Mouse (Mus musculus) liver, embryonic 13.5 days (tissue): ENCODE data around the gene Emc6. TPM values are rescaled to one million over a fixed set of nuclear protein-coding genes. Genes with fewer than 3 reads are reported as not detected.

Source experiments
- ATAC-seq: fragments of 200-750 bp; cut with Nextera tagmentation; 2 replicates; pipeline ENCODE4 v1.8.0; 2017; ENCODE audit warnings: low read depth, mild to moderate bottlenecking, moderate number of reproducible peaks, moderate library complexity
- DNase-seq: peaks from one replicate; pipeline ENCODE4 v3.0.0; 2022
- H3K27ac ChIP-seq: fragments of 300-500 bp; sonication (generic); 2 replicates; pipeline ENCODE4 v1.5.1; 2015; ENCODE audit warnings: moderate library complexity, mild to moderate bottlenecking, inconsistent platforms
- H3K27me3 ChIP-seq: fragments of 300-500 bp; sonication (generic); 2 replicates; pipeline ENCODE4 v1.6.1; 2015; ENCODE audit warnings: mild to moderate bottlenecking, inconsistent platforms
- H3K36me3 ChIP-seq: fragments of 300-500 bp; sonication (generic); 2 replicates; pipeline ENCODE4 v1.6.1; 2015; ENCODE audit warnings: mild to moderate bottlenecking, inconsistent platforms
- H3K4me1 ChIP-seq: fragments of 300-500 bp; sonication (generic); replicated peaks from 2 replicates; pipeline ENCODE4 v1.6.1; 2015; ENCODE audit warnings: inconsistent platforms
- H3K4me2 ChIP-seq: fragments of 300-500 bp; sonication (generic); 2 replicates; pipeline ENCODE4 v1.6.1; 2015; ENCODE audit warnings: inconsistent platforms, mild to moderate bottlenecking, moderate library complexity
- H3K4me3 ChIP-seq: fragments of 300-500 bp; sonication (generic); replicated peaks from 2 replicates; pipeline ENCODE4 v1.5.1; 2015; ENCODE audit warnings: mild to moderate bottlenecking, inconsistent platforms
- H3K9ac ChIP-seq: fragments of 300-500 bp; sonication (generic); 2 replicates; pipeline ENCODE4 v1.6.1; 2015; ENCODE audit warnings: mild to moderate bottlenecking, inconsistent platforms
- H3K9me3 ChIP-seq: fragments of 300-500 bp; sonication (generic); replicated peaks from 2 replicates; pipeline ENCODE4 v1.6.1; 2016; ENCODE audit warnings: inconsistent platforms
- WGBS: fragments of 180-500 bp; shearing (Covaris S2); methylation state at CpG from one replicate; pipeline ENCODE4 v1.1.7; 2015; ENCODE audit not compliant: insufficient replicate concordance; 5-methylcytosine and 5-hydroxymethylcytosine counted together
- polyA plus RNA-seq: library from polyadenylated mRNA; unstranded; fragments of >200 nt; fragmentation: Nextera tagmentation; extraction: Ambion mirVana; gene quantifications from 2 replicates; pipeline ENCODE4 v1.2.1, GENCODE M21; 2015

The Emc6 gene
- polyA plus RNA-seq, 1 experiment from 2014 or later = 98.5 TPM

DNA sequence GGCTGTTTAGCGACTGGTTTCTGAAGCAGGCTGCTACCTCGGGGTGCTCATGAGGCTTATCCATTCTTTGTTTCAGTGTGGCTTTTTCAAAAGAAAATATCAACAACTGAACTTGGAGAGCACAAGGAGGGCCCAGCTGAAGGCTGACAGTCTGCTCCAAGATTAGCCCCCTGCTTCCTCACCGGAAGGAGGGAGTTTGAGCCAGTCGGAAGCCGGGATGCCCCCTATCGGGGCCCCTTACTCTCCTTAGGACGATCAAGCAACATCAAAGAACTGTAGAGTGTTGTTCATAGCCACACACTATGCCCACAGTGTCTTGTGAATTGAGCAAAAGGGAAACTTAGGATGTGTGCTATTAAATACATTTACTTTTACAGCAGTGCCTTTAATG, 29.9 kb downstream of the Emc6 start:
- 43% methylated on average over 7 of the region's 7 CpGs for WGBS
- Histone ChIP-seq H3K27me3 (no peaks in the 10 kb centered on the region), H3K4me3 (no peak overlapping the region)

DNA sequence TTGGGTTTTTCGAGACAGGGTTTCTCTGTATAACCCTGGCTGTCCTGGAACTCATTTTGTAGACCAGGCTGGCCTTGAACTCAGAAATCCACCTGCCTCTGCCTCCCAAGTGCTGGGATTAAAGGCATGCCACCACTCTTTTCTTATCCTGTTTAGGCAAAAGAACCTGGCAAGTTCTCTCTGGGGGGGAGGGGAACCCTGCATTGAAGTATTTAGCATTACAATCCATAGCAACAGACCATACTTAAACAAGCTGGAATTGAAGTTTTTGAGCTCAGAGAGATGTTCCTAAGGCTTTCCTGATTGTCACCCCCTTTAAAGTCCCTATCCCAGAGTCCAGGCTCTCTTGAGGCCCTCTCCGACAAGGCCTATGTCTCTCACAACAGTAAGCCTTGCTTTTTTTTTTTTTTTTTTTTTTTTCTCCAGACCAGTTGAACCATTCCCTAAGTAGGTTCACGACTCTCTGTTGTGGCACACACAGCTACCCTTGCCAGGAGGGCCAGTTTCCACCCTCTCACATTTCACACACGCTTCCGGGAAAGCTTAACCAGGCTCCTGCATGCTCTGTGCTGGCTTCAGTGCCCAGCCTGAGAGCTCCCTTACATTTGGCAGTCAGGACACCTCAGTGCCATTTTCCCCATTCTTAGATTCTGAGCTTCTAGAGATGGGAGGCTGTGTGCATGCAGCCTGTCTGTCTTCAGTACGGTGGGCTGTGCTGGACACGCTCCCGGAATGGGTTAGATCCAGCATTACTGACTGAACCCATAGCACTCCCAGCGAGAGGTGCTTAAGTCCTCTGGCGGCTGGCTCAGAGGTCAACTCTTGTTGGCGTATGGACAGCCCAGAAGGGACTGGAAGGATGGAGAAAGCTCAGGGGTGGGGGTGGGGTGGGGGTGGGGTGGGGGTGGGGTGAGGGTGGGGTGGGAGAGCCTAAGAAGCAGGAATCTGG, 30.5 kb downstream of the Emc6 start:
- Histone ChIP-seq H3K4me3 (no peak overlapping the region), H3K36me3 (no peaks in the 10 kb centered on the region), H3K27me3 (no peaks in the 10 kb centered on the region), H3K4me1 (0 out of 2 replicates have a peak, but pooled peaks cover 2% of the 10 kb centered on the region), H3K4me2 (no peak overlapping the region), H3K9ac (no peak overlapping the region), H3K9me3 (no peaks in the 10 kb centered on the region), H3K27ac (no peak overlapping the region)
- ATAC-seq (no peak), DNase-seq (no peak)
- WGBS = 64% methylated on average over 11 of the region's 11 CpGs

More for the DNA sequence above, 29.9 kb downstream of the Emc6 start:
- DNase-seq = no peak
- no peaks in the 10 kb centered on the region for H3K36me3 ChIP-seq
- 0 out of 2 replicates have a peak, but pooled peaks cover 2% of the 10 kb centered on the region for H3K4me1 ChIP-seq
- H3K9me3 ChIP-seq = no peaks in the 10 kb centered on the region
- no peak overlapping the region for H3K9ac ChIP-seq
- H3K4me2 ChIP-seq = no peak overlapping the region
- no peak for ATAC-seq
- H3K27ac ChIP-seq = no peak overlapping the region

DNA sequence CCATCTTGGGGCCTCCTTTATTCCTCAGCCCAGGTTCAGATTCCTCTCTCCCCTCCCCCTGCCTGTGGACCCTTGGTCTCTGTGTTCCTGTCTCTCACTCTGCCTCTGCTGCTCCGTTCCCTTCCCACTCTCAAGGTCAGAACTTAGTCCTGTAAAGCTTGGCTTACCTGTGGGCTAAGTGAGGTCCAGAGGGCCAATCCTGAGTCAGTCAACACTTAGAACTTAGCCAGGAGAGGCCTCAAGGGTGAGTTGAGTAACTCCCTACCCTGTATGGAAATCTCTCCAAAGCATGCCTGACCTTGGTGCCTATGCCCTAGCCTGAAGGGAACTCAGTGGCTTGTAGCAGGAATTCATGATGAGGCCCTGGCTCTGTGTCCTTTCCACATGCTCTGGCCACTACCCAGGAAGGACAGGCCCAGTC, 32.6 kb downstream of the Emc6 start:
- WGBS = 65% methylated on average over 1 of the region's 1 CpGs
- DNase-seq = no peak

DNA sequence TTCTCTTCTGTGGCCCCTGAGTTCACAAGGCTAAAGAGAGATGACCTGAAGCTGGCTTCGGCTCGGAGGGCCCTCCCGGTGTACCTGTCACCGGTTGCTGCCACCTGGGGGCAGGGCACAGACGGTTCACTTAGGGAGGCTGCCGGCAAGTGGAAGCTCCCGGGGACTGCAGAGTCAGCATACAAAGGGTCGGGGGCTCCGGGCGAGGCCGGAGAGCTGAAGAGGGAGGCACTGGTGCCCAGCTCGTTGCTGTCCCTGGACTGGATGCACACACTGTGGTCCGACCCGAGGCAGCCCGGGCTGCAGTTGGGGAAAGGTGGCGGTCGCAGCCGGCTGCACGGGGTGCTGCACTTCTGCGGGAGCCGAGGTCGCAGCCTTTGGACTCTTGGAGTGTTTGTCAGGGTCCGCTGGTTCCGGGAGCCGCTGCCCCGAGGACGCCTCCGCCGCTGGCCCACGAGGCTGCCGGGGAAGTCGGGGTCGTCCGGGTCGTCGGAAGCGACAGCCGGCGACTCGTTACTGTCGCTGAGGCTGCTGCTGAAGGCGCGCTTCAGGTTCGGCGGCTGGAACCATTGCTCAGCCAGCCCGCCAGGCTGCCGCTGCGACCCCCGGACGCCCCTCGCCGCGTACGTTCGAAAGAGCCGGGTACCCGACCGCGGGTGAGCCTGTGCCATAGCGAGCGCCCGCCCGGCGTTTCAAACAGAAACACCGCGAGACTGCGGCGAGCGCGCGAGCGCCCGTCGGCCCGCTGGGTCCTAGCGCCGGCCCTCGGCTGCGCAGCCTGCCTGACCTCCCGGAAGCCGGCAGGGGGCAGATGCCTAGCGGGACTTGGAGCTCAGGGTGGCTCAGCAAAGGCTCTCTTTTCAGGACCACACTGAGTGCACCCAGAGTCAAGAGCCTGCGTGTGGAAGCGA, 39.0 kb downstream of the Emc6 start, which contains the start of gene Haspin:
Gene Haspin, minus strand, starts transcription at position 704 of the 911 bp plus-strand sequence.
- H3K4me1 ChIP-seq = peaks cover 47% of the 10 kb centered on the region
- no peaks in the 10 kb centered on the region for H3K9me3 ChIP-seq
- H3K27ac ChIP-seq = peak within 1 kb of the TSS; percentile 81
- H3K4me2 ChIP-seq = peak within 1 kb of the TSS; percentile 89
- H3K9ac ChIP-seq = peak within 1 kb of the TSS; percentile 98
- DNase-seq = peak; percentile 88
- H3K27me3 ChIP-seq = no peaks in the 10 kb centered on the region
- peaks cover 22% of the 10 kb centered on the region for H3K36me3 ChIP-seq
- under 1% methylated on average over 83 of the region's 84 CpGs for WGBS
- ATAC-seq = peak; percentile 86
- H3K4me3 ChIP-seq = peak within 1 kb of the TSS; percentile 99

More for the DNA sequence above, 32.6 kb downstream of the Emc6 start:
- H3K4me1 ChIP-seq = 0 out of 2 replicates have a peak, but pooled peaks cover 2% of the 10 kb centered on the region
- H3K9ac ChIP-seq = no peak overlapping the region
- no peak for ATAC-seq
- no peak overlapping the region for H3K27ac ChIP-seq
- no peaks in the 10 kb centered on the region for H3K27me3 ChIP-seq
- H3K4me2 ChIP-seq = no peak overlapping the region
- H3K9me3 ChIP-seq = no peaks in the 10 kb centered on the region
- no peak overlapping the region for H3K4me3 ChIP-seq
- no peaks in the 10 kb centered on the region for H3K36me3 ChIP-seq

DNA sequence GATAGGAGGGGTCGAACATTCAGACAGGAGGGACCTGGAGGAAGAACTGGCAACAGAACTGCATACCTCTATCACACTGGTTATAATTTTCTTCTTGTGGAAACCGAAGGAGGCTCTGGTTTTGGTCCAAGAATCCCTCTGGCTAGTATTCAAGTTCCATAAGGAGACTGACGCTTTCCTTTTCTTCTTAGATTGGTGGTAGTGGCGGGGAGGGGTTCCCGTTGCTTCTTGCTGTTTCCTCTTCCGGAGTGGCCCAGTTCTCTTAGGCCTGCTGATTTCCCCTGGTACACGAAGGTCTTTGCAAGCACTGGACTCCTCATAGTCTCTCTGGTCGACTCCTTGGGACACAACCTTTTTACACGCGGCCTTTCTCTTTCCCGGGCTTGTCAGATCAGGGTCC, 39.7 kb downstream of the Emc6 start:
- WGBS = 8% methylated on average over 11 of the region's 11 CpGs
- H3K4me1 ChIP-seq = peaks cover 55% of the 10 kb centered on the region
- peaks cover 29% of the 10 kb centered on the region for H3K36me3 ChIP-seq
- peak overlapping the region; percentile 99 for H3K4me3 ChIP-seq
- H3K4me2 ChIP-seq = peak overlapping the region; percentile 89
- DNase-seq (no peak), ATAC-seq (no peak)
- H3K9ac ChIP-seq = peak overlapping the region; percentile 98
- no peaks in the 10 kb centered on the region for H3K27me3 ChIP-seq
- no peaks in the 10 kb centered on the region for H3K9me3 ChIP-seq
- peak overlapping the region; percentile 81 for H3K27ac ChIP-seq

DNA sequence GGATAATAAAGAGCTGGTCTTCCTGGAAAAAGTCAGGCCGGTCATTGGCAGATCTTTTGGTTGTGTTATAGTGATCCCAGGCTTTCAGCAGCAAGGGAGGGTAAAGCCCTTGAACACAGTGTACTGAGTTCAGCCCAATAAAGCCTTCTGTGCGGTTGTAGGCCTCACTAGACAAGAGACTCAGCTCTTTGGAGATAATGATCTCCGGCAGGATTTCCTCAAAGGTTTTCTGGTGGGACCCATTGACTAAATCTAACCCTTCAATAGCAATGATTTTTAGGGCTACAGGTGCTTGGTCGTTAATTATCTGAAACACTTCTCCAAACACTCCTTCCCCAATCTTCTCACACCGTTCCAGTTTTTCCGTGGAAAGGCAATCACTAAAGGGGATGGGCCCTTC, 40.2 kb downstream of the Emc6 start:
- peaks cover 55% of the 10 kb centered on the region for H3K4me1 ChIP-seq

DNA sequence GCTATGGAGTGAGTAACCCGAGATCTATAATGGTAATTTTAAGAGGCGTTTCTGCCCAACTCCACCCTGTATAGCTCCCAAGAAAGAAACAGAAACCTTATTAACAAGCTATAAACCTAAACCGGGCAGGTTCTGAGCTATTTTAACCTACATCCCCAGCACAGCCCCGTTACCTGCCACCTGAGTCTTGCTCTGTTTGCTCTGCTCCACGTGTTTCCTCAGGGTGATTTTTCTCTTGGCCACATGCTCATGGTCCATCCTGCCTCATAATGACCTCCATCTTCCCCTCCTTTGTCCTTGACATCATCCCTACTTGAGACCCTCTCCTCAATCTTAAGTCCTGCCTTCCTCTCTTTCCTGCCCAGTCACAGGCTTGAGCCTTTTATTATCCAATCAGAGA, 42.6 kb downstream of the Emc6 start:
- peaks cover 55% of the 10 kb centered on the region for H3K4me1 ChIP-seq
- H3K4me3 ChIP-seq = peak overlapping the region; percentile 99
- no peak overlapping the region for H3K27ac ChIP-seq
- 82% methylated on average over 5 of the region's 5 CpGs for WGBS
- peaks cover 48% of the 10 kb centered on the region for H3K36me3 ChIP-seq
- no peak for DNase-seq
- H3K4me2 ChIP-seq = peak overlapping the region; percentile 89
- no peaks in the 10 kb centered on the region for H3K9me3 ChIP-seq
- peak overlapping the region; percentile 23; the same call in 1 of the 2 replicates for H3K9ac ChIP-seq
- no peaks in the 10 kb centered on the region for H3K27me3 ChIP-seq
- no peak for ATAC-seq

More for the DNA sequence above, 40.2 kb downstream of the Emc6 start:
- peaks cover 33% of the 10 kb centered on the region for H3K36me3 ChIP-seq
- H3K9ac ChIP-seq = peak overlapping the region; percentile 98
- no peak for DNase-seq
- no peaks in the 10 kb centered on the region for H3K9me3 ChIP-seq
- H3K4me2 ChIP-seq = peak overlapping the region; percentile 89
- peak overlapping the region; percentile 99 for H3K4me3 ChIP-seq
- 42% methylated on average over 6 of the region's 6 CpGs for WGBS
- no peaks in the 10 kb centered on the region for H3K27me3 ChIP-seq
- peak overlapping the region; percentile 81; the same call in 1 of the 2 replicates for H3K27ac ChIP-seq
- ATAC-seq = no peak

DNA sequence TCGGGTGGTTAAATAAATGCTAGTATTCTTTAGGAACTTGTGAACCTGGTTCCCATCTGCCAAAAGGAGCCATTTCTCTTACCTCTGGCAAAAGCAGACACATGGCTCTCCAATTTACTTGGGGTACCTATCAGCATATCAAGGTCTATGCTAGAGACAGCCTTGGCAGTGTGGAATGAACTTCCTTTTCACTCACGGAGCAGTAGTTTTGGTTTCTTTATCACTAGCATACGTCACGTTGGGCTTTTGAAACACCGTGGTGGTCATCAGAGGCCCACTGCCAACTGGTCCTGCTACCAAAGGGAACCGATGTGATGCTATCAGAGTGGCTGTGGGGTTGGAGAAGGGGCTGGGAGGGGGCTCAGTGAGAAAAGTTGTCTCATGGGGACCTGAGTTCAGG, 43.8 kb downstream of the Emc6 start:
- no peaks in the 10 kb centered on the region for H3K9me3 ChIP-seq
- 52% methylated on average over 6 of the region's 6 CpGs for WGBS
- ATAC-seq (no peak), DNase-seq (no peak)
- peaks cover 50% of the 10 kb centered on the region for H3K4me1 ChIP-seq
- no peak overlapping the region for H3K4me3 ChIP-seq
- H3K36me3 ChIP-seq = peaks cover 51% of the 10 kb centered on the region
- no peaks in the 10 kb centered on the region for H3K27me3 ChIP-seq
- peak overlapping the region; percentile 89; the same call in 1 of the 2 replicates for H3K4me2 ChIP-seq
- H3K9ac ChIP-seq = no peak overlapping the region
- H3K27ac ChIP-seq = no peak overlapping the region

DNA sequence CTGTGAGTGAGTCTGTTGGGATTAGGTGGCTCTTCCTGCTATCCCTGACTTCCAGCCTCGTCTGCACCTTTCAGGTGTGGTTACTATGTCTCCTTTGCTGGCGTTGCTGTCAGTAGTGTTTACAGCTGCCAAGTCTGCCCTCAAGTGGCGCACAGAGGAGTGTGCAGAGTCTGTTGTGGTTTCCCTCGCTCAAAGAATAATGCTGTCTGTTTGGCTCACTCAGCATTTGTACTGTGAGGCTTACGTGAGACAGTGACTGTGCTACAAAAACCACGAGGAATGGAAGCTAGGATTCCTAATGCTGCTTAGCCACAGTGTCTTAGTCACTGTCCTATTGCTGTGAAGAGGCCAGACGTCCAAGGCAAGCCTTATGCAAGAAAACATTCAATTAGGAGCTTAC, 45.8 kb downstream of the Emc6 start:
- Histone ChIP-seq H3K27me3 (no peaks in the 10 kb centered on the region), H3K4me1 (peaks cover 38% of the 10 kb centered on the region), H3K27ac (no peak overlapping the region), H3K9me3 (no peaks in the 10 kb centered on the region), H3K9ac (no peak overlapping the region), H3K4me2 (no peak overlapping the region), H3K36me3 (peaks cover 48% of the 10 kb centered on the region), H3K4me3 (no peak overlapping the region)
- DNase-seq (no peak), ATAC-seq (no peak)
- 46% methylated on average over 7 of the region's 7 CpGs for WGBS

DNA sequence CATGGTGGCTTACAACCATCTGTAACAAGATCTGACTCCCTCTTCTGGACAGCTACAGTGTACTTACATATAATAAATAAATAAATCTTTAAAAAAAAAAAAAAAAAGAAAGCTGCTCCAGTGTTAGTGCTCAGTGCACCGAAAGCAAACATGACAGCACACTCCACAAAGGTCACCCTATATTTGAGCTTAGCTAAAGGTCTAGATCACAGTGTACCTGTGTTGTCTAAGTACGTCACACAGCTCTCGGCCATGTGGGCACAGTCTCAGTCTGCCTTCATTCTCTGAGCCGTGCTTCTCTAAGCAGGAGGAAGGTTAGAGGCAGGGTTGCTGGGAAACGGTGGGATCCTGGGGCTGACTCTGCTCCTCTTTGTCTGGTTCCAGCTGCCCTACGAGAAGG, 50.3 kb downstream of the Emc6 start:
- no peak for DNase-seq
- Histone ChIP-seq H3K9ac (no peak overlapping the region), H3K4me3 (no peak overlapping the region), H3K27me3 (no peaks in the 10 kb centered on the region), H3K27ac (no peak overlapping the region), H3K4me2 (no peak overlapping the region), H3K9me3 (no peaks in the 10 kb centered on the region), H3K36me3 (peaks cover 18% of the 10 kb centered on the region), H3K4me1 (no peaks in the 10 kb centered on the region; the same call in 1 of the 2 replicates)
- ATAC-seq = 0 out of 2 replicates have a peak, but pooled peaks have one; percentile 51
- WGBS = 77% methylated on average over 6 of the region's 6 CpGs
